Mouse (Mus musculus) cerebellum, postnatal 10 days (tissue): ENCODE results near the gene Prdm9.

Experiments
- DNase-seq, 2 experiments: peaks; one replicate each; pipeline ENCODE4 v3.0.0; 2021; ENCODE audit warnings: mixed read lengths in 2 of 2

The Prdm9 gene

DNA sequence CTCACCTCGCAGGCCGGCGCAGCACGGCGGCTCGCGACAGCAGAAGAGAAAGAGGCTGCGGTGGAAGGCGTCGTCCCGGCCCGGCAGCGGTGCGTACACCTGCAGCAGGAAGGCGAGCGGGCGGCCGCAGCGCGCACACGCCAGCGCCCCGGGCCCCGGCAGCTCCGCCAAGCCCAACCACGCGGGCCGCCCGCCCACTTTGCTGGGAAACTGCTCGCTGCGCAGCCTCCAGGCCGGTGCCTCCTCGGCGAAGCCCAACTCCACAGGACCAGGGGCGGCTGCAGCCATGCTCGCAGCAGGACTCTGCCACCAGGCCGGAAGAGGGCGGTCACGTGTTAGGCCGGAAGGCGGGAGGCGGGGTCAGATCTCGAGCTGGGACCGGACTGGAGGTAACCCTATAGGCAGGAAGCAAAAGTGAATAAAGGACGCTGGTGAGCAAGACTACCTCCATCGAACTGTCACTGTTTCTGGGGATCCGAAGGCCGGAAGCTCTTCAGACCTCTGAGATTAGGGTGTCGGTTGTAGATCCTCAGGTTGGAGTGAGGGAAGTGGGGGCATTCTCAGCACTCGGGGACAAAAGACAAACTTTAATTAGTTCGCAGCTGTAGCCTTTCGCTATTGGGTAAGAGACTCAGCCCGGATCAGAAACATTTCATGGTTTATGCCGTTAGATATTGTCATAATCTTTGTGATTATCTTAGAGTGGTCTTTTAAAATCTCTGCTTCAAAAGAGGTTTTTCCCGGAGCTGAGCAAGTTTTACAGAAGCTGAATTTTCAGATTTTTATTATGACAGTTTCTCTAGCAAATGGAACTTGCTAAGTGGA is 37.0 kb downstream of the Prdm9 start, which contains the start of gene Pdcd2:
TSS of gene Pdcd2 (minus strand) at position 316 of the 825 bp plus-strand sequence.
- peak; percentile 97 to 98 for DNase-seq

DNA sequence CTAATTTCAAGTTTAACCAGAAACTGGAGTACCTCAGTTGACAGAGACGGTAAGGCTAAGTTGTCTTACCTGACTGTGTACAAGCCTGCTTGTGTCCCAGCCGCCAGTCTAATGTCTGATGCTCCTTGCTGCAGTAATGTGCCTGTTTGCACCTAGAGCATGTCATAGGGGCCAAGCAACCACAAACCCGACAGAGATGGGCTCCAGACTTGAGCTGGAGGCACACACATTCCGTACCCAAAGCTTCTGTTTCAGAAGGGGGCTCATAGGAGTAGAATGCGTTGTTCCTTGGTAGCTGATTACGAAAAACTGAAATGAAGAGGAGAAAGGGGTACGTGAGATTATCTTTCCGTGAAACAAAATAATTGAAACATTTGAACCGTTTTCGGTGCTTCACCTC is 37.9 kb downstream of the Prdm9 start:
- peak; percentile 7 to 25 for DNase-seq

DNA sequence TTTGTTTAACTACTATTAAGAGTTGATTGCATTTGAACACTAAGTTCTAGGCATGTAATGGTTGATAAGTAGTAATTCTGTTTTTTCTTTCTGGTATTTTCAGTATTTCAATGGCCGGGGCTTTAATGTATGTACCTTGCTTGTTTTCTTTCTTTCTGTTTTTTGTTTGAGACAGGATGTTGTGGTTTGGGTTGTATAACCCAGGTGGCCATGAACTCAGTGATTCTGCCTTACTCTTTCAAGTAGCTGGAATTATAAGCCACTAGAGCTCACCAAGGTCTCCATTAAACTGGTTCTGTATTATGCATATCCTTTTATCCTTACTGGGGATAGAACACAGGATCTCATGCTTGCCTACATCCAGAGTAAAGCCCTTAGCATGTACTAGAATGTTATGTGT is 45.4 kb downstream of the Prdm9 start:
- DNase-seq = no peak

DNA sequence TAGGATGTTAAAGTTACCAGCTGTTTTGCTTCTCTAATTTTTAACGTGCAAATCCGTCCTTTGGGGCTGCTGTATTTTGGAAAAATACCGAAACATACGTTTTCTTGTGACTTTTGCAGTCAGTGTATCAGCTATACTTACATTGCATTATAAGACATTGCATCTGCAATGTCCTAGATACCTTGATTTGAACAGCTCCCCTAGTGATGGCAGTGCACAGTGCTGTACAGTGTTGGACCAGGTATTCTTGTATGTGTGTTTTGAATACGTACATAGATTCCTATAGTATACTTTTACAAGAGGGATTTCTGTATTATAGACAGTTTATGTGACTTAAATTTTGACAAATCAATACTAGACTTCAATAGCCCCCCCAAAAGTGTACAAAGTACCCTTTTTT is 46.0 kb downstream of the Prdm9 start:
- DNase-seq = no peak

DNA sequence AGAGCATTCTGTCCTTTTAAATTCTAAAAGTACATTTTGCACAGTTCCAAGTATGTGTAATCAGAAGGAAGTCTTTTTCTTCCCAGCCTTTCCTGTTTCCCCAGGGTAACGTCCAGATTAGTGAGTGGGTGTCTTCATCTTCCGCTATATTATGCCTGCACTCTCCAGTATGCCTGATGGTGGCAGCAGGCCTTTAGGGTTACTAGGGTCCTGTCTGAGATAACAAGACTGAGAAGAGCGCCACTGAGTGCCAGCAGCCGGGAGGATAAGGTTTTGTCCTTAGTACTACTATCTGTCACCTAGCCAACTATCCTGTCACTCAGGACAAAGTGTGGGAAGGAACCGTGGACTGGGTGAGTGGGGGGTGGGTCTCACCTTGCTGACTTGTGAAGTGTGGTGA is 46.4 kb downstream of the Prdm9 start:
- DNase-seq = no peak

DNA sequence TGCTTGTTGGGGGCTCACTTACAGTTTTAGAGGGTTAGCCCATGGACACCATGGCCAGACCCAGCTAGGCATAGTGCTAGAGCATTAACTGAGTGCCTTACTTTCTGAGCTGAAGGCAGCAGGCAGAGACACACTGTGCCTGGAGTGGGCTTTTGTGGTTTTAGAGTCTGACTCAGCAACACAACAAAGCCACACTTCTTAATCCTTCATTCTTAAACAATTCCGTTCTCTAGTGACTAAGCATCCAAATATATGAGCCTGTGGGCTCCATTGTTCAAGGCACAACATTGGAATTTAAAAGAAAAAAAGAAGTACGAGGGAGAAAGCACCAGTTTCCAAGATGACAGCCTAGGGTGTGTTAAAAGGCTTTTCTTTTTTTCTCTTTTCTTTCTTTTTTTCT is 53.5 kb downstream of the Prdm9 start:
- no peak for DNase-seq

DNA sequence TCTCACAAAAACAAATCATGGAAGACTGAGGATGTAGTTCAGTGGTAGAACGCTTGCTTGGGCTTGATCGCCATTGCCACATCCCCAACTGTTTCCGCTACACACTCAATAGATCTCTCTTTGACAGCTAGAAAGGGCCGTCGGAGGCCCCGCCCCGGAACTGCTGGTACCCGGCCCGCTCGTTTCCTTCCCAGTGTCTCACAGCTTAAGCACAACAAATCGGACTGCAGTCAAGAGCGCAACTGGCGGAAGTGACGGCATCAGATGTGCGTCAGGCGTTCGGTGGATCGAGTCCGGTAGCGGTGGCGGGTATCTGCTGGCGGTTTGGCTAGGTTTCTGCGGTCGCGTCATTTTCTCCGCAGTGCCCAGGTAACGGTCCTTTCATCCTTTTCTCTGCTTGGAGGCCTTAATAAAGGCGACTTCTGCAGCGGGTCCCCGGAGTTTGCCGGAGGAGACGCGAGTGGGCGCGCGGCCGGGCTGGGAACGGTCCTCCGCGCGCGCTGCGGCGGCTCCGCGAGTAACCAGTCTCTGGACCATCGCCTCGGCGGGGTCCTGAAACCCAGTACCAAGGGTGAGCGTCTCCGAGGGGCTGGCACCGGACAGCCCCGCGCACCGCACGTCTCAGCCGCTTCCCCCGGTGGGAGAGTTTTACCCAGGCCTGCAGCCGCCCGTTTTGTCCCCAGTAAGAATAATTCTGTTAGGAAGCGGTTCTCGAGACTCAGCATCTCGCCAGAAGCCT is 64.3 kb downstream of the Prdm9 start, which contains the start of the genes Psmb1 and Tbp:
TSS of gene Psmb1 (minus strand) at position 96 of the 739 bp plus-strand sequence.
TSS of gene Tbp (plus strand) at position 233 of the 739 bp plus-strand sequence.
- peak; percentile 98 for DNase-seq

DNA sequence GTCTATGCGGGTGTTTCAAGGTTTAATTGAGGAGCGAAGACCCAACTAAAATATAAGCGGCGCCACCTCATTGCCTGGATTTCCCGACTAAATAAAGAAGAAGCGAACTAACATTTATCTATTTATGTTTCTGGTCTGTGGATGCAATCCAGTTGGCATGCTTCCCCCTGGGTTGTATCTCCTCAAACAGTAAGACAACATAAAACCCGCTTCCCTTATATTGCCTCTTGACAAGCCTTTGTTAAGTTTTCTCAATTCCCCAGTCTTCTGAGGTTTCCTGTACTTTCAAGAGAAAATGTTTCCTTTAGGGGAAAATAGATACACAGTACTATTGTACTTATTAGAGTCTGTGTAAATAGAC is 65.4 kb downstream of the Prdm9 start:
- peak; percentile 46 to 63 for DNase-seq

DNA sequence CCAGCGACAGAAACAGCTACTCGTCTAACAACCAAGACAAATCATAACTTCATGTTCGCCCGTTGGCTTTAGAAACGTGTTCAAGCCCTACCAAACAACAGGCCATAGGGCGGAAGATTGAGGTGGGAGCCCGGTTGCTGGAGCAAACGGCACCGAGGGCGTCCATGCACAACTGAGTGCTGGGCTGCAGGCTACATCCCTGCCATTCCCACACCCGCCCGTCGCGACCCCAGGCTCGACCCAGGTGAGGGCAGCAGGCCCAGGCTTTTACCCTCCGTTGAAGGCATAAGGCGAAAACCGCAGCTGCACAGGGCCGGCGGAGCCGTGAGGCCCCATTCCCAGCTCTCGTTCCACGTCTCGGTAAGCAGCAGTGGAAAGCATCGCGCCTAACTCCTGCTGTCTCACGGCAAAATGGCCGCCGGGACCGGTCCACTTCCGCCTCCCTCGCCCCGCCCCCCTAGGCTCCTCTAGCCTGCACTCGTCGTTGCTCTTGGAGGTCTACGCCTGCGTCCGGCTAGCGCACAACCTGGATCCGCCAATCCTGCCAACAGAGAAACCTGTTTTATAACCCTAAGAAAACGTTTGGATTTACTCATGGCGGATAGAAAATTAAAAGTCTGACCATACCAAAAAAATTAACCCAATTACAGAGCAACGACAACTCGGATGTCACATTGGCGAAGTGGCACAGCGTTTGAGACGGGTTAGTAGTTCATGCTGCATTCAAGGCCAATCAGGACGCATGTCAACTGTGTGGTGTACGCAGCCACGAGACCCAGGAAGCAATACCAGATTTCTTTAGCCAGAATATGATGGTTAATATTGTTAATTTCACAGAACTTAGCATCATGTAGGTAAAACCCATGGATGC is 66.0 kb downstream of the Prdm9 start:
- peak; percentile 98 for DNase-seq
